Comparison of ENCODE assay signal across 25 mouse cellular contexts in genomic region chr10:41726215-41726614, GRCm38 (mm10). TPM values are rescaled to one million over a fixed set of nuclear protein-coding genes. Genes with fewer than 3 reads are reported as not detected.
DNase-seq lines count a peak whose midpoint lies in the region; ATAC-seq and TF ChIP-seq lines count a peak whose summit lies in the region.
"Had no signal": no experiment of that assay in that cellular context is flagged by ENCODE, and none has a peak within 500 bp of the region (broad histone marks: within the 10 kb centered on the region; RNA-seq: fewer than 3 reads in every experiment).

No protein-coding gene starts in this region.

- no peak overlapping the region for H3K9ac ChIP-seq in embryonic facial prominence, embryonic 14.5 days (ENCODE audit: low read depth, low read length)
- no peak overlapping the region for H3K9ac ChIP-seq in stomach, embryonic 16.5 days (ENCODE audit: low read length)
- no peak overlapping the region for H3K9ac ChIP-seq in stomach, postnatal 0 days (ENCODE audit: low read length)

- 85% methylated on average over 9 of the region's 9 CpGs for WGBS in embryonic facial prominence, embryonic 14.5 days
- WGBS in embryonic facial prominence, embryonic 10.5 days, result 88% methylated on average over 9 of the region's 9 CpGs
- 82% methylated on average over 9 of the region's 9 CpGs for WGBS in stomach, embryonic 16.5 days
- WGBS in stomach, postnatal 0 days, result 68% methylated on average over 9 of the region's 9 CpGs

- H3K27ac ChIP-seq in embryonic facial prominence, embryonic 14.5 days (replicated peaks; ENCODE audit: low read depth, low read length), result no peak overlapping the region
- H3K27ac ChIP-seq in embryonic facial prominence, embryonic 10.5 days (replicated peaks), result no peak overlapping the region
- H3K27ac ChIP-seq in stomach, embryonic 16.5 days (ENCODE audit: low read length), result peak overlapping the region; percentile 21; the same call in 1 of the 2 replicates
- H3K27ac ChIP-seq in stomach, postnatal 0 days (replicated peaks), result no peak overlapping the region

- no peaks in the 10 kb centered on the region for H3K27me3 ChIP-seq in embryonic facial prominence, embryonic 14.5 days (replicated peaks; ENCODE audit: control insufficient read depth, insufficient read depth, low read length)
- no peaks in the 10 kb centered on the region for H3K27me3 ChIP-seq in embryonic facial prominence, embryonic 10.5 days (replicated peaks; ENCODE audit: low read depth, poor library complexity, severe bottlenecking)
- no peaks in the 10 kb centered on the region for H3K27me3 ChIP-seq in stomach, embryonic 16.5 days (ENCODE audit: control insufficient read depth, insufficient read depth, low read length)
- no peaks in the 10 kb centered on the region for H3K27me3 ChIP-seq in stomach, postnatal 0 days (ENCODE audit: control insufficient read depth, insufficient read depth, low read length)
- H3K27me3 ChIP-seq: CH12.LX, Patski had no signal

- no peak overlapping the region for H3K4me3 ChIP-seq in embryonic facial prominence, embryonic 14.5 days (ENCODE audit: low read depth, low read length)
- no peak overlapping the region for H3K4me3 ChIP-seq in embryonic facial prominence, embryonic 10.5 days
- no peak overlapping the region for H3K4me3 ChIP-seq in stomach, embryonic 16.5 days (replicated peaks; ENCODE audit: low read length)
- no peak overlapping the region for H3K4me3 ChIP-seq in stomach, postnatal 0 days (ENCODE audit: low read depth, low read length)

- peak; percentile 55; the same call in 1 of the 2 replicates for ATAC-seq in embryonic facial prominence, embryonic 14.5 days (ENCODE audit: low read depth)
- ATAC-seq in stomach, embryonic 16.5 days (ENCODE audit: insufficient read depth, low FRiP score), result no peak
- ATAC-seq in stomach, postnatal 0 days (ENCODE audit: low FRiP score, low TSS enrichment), result no peak
- ATAC-seq: activated CD4-positive, CD25-positive, alpha-beta regulatory T cell, adult 4 months; CD4-positive, CD25-positive, alpha-beta regulatory T cell, adult 4 months; Patski had no signal

- H3K36me3 ChIP-seq in embryonic facial prominence, embryonic 14.5 days (ENCODE audit: control insufficient read depth, insufficient read depth, low read length), result peaks cover 13% of the 10 kb centered on the region
- peaks cover 37% of the 10 kb centered on the region for H3K36me3 ChIP-seq in embryonic facial prominence, embryonic 10.5 days (replicated peaks)
- H3K36me3 ChIP-seq in stomach, embryonic 16.5 days (ENCODE audit: control insufficient read depth, insufficient read depth, low read length), result peaks cover 4% of the 10 kb centered on the region
- no peaks in the 10 kb centered on the region for H3K36me3 ChIP-seq in stomach, postnatal 0 days (ENCODE audit: control insufficient read depth, insufficient read depth, low read length)

- H3K9me3 ChIP-seq in embryonic facial prominence, embryonic 14.5 days (ENCODE audit: control insufficient read depth, low read length), result peaks cover 4% of the 10 kb centered on the region; the same call in 1 of the 2 replicates
- 0 out of 2 replicates have a peak, but pooled peaks cover 2% of the 10 kb centered on the region for H3K9me3 ChIP-seq in embryonic facial prominence, embryonic 10.5 days
- no peaks in the 10 kb centered on the region for H3K9me3 ChIP-seq in stomach, embryonic 16.5 days (replicated peaks; ENCODE audit: control insufficient read depth, low read length)
- H3K9me3 ChIP-seq in stomach, postnatal 0 days (ENCODE audit: control insufficient read depth, low read length), result no peaks in the 10 kb centered on the region

- no peaks in the 10 kb centered on the region for H3K4me1 ChIP-seq in embryonic facial prominence, embryonic 14.5 days (ENCODE audit: control insufficient read depth, insufficient read depth, low read length)
- H3K4me1 ChIP-seq in embryonic facial prominence, embryonic 10.5 days, result no peaks in the 10 kb centered on the region
- H3K4me1 ChIP-seq in stomach, embryonic 16.5 days (ENCODE audit: control insufficient read depth, insufficient read depth, low read length), result no peaks in the 10 kb centered on the region
- H3K4me1 ChIP-seq in stomach, postnatal 0 days (replicated peaks; ENCODE audit: control insufficient read depth, insufficient read depth), result no peaks in the 10 kb centered on the region

- TF ChIP-seq EP300 in stomach, postnatal 0 days (optimal IDR thresholded peaks at IDR 0.05), result no peak

- no peak for TF ChIP-seq CTCF in stomach, postnatal 0 days (IDR thresholded peaks at IDR 0.05; ENCODE audit: low read depth)

- peak; percentile 55 for DNase-seq in adrenal gland, postnatal 10 days
- no peak for DNase-seq in adrenal gland, adult 18-20 months (ENCODE audit: low spot score in 2 of 2)
- peak; percentile 34 for DNase-seq in adrenal gland, postnatal 14 days
- DNase-seq in adrenal gland, adult (ENCODE audit: inconsistent age in 2 of 2, low spot score in 1 of 2), result no peak
- DNase-seq in embryonic facial prominence, embryonic 14.5 days (ENCODE audit: low spot score), result no peak
- no peak for DNase-seq in embryonic facial prominence, embryonic 10.5 days (ENCODE audit: low spot score)
- DNase-seq in stomach, postnatal 0 days (ENCODE audit: low spot score), result no peak
- DNase-seq: adrenal gland, adult 2 months; adrenal gland, adult 8-10 months; adrenal gland, postnatal 25 days; adrenal gland, postnatal 36 days; B cell, adult 2 months; cerebellum, adult 11 months; cerebellum, adult 11-12 months; cerebellum, adult 18-20 months; cerebellum, adult 2 months; cerebellum, adult 8-10 months; cerebellum, adult 9-10 months had no signal

- no peak overlapping the region for H3K4me2 ChIP-seq in embryonic facial prominence, embryonic 14.5 days (ENCODE audit: low read depth, low read length)
- H3K4me2 ChIP-seq in stomach, embryonic 16.5 days (ENCODE audit: low read depth, low read length), result no peak overlapping the region
- no peak overlapping the region for H3K4me2 ChIP-seq in stomach, postnatal 0 days (replicated peaks; ENCODE audit: low read depth)

RNA-seq across cellular contexts. Expression of gene Ccdc162, which starts 9.8 kb away (rescaled TPM):
- under 1 TPM; 0.55 to 0.66 TPM for total RNA-seq in adrenal gland, postnatal 10 days (2021)
- total RNA-seq in adrenal gland, adult 18-20 months (2021), result 1 to 10 TPM in 1 of 2 experiments, under 1 TPM in 1; 0.36 to 1.7 TPM
- total RNA-seq in adrenal gland, postnatal 14 days (2021), result 0.56 and 0.82 TPM in 2 replicates
- 1.6 and 2.4 TPM in 2 replicates for polyA plus RNA-seq in embryonic facial prominence, embryonic 14.5 days (2014; fragmentation: Nextera tagmentation; extraction: Ambion mirVana)
- polyA plus RNA-seq in embryonic facial prominence, embryonic 10.5 days (2016; fragmentation: Nextera tagmentation; extraction: Ambion mirVana), result 0.42 and 0.53 TPM in 2 replicates
- 0.90 and 1.0 TPM in 2 replicates for polyA plus RNA-seq in stomach, embryonic 16.5 days (2015; fragmentation: Nextera tagmentation; extraction: Ambion mirVana)
- polyA plus RNA-seq in stomach, postnatal 0 days (2015; fragmentation: Nextera tagmentation; extraction: Ambion mirVana), result 0.69 TPM in 2 replicates
- total RNA-seq: MEL had no signal
- polyA plus RNA-seq: G1E had no signal

Comparison
In these comparisons a context has a peak if more than half of its experiments do, and no peak if none do; other contexts are left out.
1. DNase-seq: peak in adrenal gland, postnatal 10 days (single experiment) and adrenal gland, postnatal 14 days (single experiment); none in adrenal gland, adult 18-20 months (0 of 2), adrenal gland, adult (0 of 2), embryonic facial prominence, embryonic 14.5 days (single experiment), embryonic facial prominence, embryonic 10.5 days (single experiment) and stomach, postnatal 0 days (single experiment).